ENCODE assay signal across 8 mouse cellular contexts in genomic region chr5:129063037-129063791, GRCm38 (mm10). TPM values are rescaled to one million over a fixed set of nuclear protein-coding genes. Genes with fewer than 3 reads are reported as not detected.
A peak's percentile ranks its signal among the peaks of the same experiment; 100 is the strongest.
DNase-seq lines count a peak whose midpoint lies in the region; ATAC-seq and TF ChIP-seq lines count a peak whose summit lies in the region.

No protein-coding gene starts in this region.

- no peaks in the 10 kb centered on the region for H3K27me3 ChIP-seq in limb, embryonic 14.5 days (ENCODE audit: control insufficient read depth, insufficient read depth, low read length)

- no peaks in the 10 kb centered on the region for H3K9me3 ChIP-seq in limb, embryonic 14.5 days (ENCODE audit: control insufficient read depth, low read length)

- H3K4me3 ChIP-seq in limb, embryonic 14.5 days (replicated peaks; ENCODE audit: low read length) = 0 out of 2 replicates have a peak overlapping the region, but pooled peaks have one; percentile 17

- no peak for TF ChIP-seq POLR2A in limb, embryonic 14.5 days (IDR thresholded peaks at IDR 0.05; ENCODE audit: borderline replicate concordance, extremely low read depth, insufficient read depth, insufficient read length)

- H3K4me2 ChIP-seq in limb, embryonic 14.5 days (replicated peaks; ENCODE audit: low read depth, low read length, severe bottlenecking) = peak overlapping the region; percentile 47

- H3K4me1 ChIP-seq in limb, embryonic 14.5 days (ENCODE audit: control insufficient read depth, insufficient read depth, low read length) = no peaks in the 10 kb centered on the region

- H3K9ac ChIP-seq in limb, embryonic 14.5 days (ENCODE audit: low read depth, low read length, severe bottlenecking) = no peak overlapping the region

- 13% methylated on average over 21 of the region's 21 CpGs for WGBS in limb, embryonic 14.5 days

- ATAC-seq in limb, embryonic 14.5 days (ENCODE audit: low FRiP score, low read depth) = no peak
- peak; percentile 62; the same call in 1 of the 2 replicates for ATAC-seq in monocyte, adult 5-6 weeks (replicated peaks; ENCODE audit: insufficient number of reproducible peaks, low FRiP score, low TSS enrichment, poor library complexity, severe bottlenecking)

- no peaks in the 10 kb centered on the region for H3K36me3 ChIP-seq in limb, embryonic 14.5 days (ENCODE audit: control insufficient read depth, insufficient read depth, low read length)

- H3K27ac ChIP-seq in limb, embryonic 14.5 days (replicated peaks; ENCODE audit: low read depth, low read length) = no peak overlapping the region

- DNase-seq in layer of hippocampus, adult 11-12 months (ENCODE audit: low spot score) = peak; percentile 84
- no peak for DNase-seq in layer of hippocampus, adult 9-10 months (ENCODE audit: low spot score)
- DNase-seq in embryo, embryonic 9.5 days (ENCODE audit: extremely low spot score) = peak; percentile 83
- peak; percentile 96 for DNase-seq in heart, adult 11 months
- peak; percentile 18 for DNase-seq in kidney, adult 11 months
- peak; percentile 87 for DNase-seq in limb, embryonic 14.5 days (ENCODE audit: low spot score)
- DNase-seq in spleen, postnatal 36 days (ENCODE audit: low spot score in 2 of 2) = peak; percentile 54 to 68

RNA-seq across cellular contexts. Expression of gene Adgrd1, which starts 33.3 kb away (rescaled TPM):
- polyA plus RNA-seq in limb, embryonic 14.5 days (2012; rRNA removed) = 2.0 and 2.2 TPM in 2 replicates
- 1.0 and 1.9 TPM in 2 replicates for polyA plus RNA-seq in limb, embryonic 14.5 days (2014; fragmentation: Nextera tagmentation; extraction: Ambion mirVana)
- not detected in 3 replicates for total RNA-seq in monocyte, adult 5-6 weeks (2017)

RNA-seq across cellular contexts. Expression of gene Ran, which starts 43.3 kb away (rescaled TPM):
- polyA plus RNA-seq in limb, embryonic 14.5 days (2012; rRNA removed) = 223 and 266 TPM in 2 replicates
- polyA plus RNA-seq in limb, embryonic 14.5 days (2014; fragmentation: Nextera tagmentation; extraction: Ambion mirVana) = 456 and 476 TPM in 2 replicates
- 96.8 to 160 TPM (median 133 TPM) in 3 replicates for total RNA-seq in monocyte, adult 5-6 weeks (2017)

RNA-seq across cellular contexts. Expression of gene Stx2, which starts 54.8 kb away (rescaled TPM):
- 46.2 and 46.8 TPM in 2 replicates for polyA plus RNA-seq in limb, embryonic 14.5 days (2012; rRNA removed)
- polyA plus RNA-seq in limb, embryonic 14.5 days (2014; fragmentation: Nextera tagmentation; extraction: Ambion mirVana) = 28.6 and 33.3 TPM in 2 replicates
- 19.9 to 45.5 TPM (median 22.5 TPM) in 3 replicates for total RNA-seq in monocyte, adult 5-6 weeks (2017)
